Mouse (Mus musculus): ENCODE data around the gene Ube2c. TPM values are rescaled to one million over a fixed set of nuclear protein-coding genes. Genes with fewer than 3 reads are reported as not detected.

The Ube2c gene
- total and polyA plus RNA-seq, 2 experiments from 2014 or later = 61.2 to 70.6 TPM

DNA sequence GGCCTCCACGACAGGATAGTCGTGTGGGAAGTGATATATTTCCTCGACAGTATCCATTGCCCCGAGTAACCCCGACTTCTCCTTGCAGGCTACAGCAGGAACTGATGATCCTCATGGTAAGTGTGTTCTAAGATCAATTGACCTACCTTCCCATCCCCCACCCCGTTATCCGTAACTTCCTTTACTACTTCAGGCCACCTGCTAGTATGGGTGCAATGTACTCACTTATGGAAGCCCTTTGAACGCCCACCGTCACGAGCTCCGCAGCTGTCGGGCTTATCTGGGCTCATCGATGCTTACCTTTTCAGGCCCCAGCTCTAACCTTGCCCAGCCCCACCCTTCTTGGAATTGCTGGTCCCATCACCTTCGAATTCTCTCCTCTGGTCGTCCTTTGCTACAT is 581 bp downstream of the Ube2c start:
- H3K27me3 ChIP-seq (ENCODE audit: insufficient read depth, low read length) = no peaks in the 10 kb centered on the region
- H3K9ac ChIP-seq (replicated peaks; ENCODE audit: low read length) = peak overlapping the region; percentile 40; the same call in 1 of the 2 replicates
- peaks cover 9% of the 10 kb centered on the region for H3K4me1 ChIP-seq (ENCODE audit: insufficient read depth, low read length)
- H3K9me3 ChIP-seq (ENCODE audit: low read length) = no peaks in the 10 kb centered on the region
- TF ChIP-seq CTCF (IDR thresholded peaks at IDR 0.05; ENCODE audit: low read depth) = no peak
- WGBS = 4% methylated on average over 15 of the region's 15 CpGs
- H3K4me2 ChIP-seq (ENCODE audit: low read depth, low read length) = peak overlapping the region; percentile 99
- peaks cover 28% of the 10 kb centered on the region; the same call in 1 of the 2 replicates for H3K36me3 ChIP-seq (ENCODE audit: insufficient read depth, low read length)
- no peak overlapping the region for H3K27ac ChIP-seq
- DNase-seq (ENCODE audit: low spot score) (no peak), ATAC-seq (no peak)
- H3K4me3 ChIP-seq (ENCODE audit: low read length) = peak overlapping the region; percentile 73

DNA sequence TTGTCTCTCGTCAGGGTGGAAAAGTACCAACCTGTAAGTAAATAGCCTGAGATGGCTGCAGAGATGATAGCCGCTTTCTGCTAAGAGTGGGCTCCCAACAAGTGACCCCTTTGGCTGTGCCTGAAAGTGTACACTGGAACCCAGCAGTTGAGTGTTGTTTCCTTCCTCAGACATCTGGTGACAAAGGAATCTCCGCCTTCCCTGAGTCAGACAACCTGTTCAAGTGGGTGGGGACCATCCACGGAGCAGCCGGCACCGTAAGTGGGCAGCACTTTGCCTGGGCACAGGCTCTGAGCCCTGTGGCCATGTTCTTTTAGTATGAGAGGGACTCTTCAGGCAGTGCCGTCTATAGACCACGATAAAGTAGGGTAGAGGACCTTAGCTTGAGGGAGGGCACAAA is 1.4 kb downstream of the Ube2c start:
- no peak for TF ChIP-seq CTCF (IDR thresholded peaks at IDR 0.05; ENCODE audit: low read depth)
- Histone ChIP-seq H3K4me1 (ENCODE audit: insufficient read depth, low read length) (peaks cover 9% of the 10 kb centered on the region), H3K9me3 (ENCODE audit: low read length) (no peaks in the 10 kb centered on the region), H3K36me3 (ENCODE audit: insufficient read depth, low read length) (peaks cover 19% of the 10 kb centered on the region; the same call in 1 of the 2 replicates), H3K27ac (no peak overlapping the region), H3K4me3 (ENCODE audit: low read length) (peak overlapping the region; percentile 73), H3K27me3 (ENCODE audit: insufficient read depth, low read length) (no peaks in the 10 kb centered on the region), H3K4me2 (ENCODE audit: low read depth, low read length) (peak overlapping the region; percentile 99), H3K9ac (replicated peaks; ENCODE audit: low read length) (no peak overlapping the region)
- WGBS = 80% methylated on average over 8 of the region's 8 CpGs
- DNase-seq (ENCODE audit: low spot score) (no peak), ATAC-seq (no peak)

DNA sequence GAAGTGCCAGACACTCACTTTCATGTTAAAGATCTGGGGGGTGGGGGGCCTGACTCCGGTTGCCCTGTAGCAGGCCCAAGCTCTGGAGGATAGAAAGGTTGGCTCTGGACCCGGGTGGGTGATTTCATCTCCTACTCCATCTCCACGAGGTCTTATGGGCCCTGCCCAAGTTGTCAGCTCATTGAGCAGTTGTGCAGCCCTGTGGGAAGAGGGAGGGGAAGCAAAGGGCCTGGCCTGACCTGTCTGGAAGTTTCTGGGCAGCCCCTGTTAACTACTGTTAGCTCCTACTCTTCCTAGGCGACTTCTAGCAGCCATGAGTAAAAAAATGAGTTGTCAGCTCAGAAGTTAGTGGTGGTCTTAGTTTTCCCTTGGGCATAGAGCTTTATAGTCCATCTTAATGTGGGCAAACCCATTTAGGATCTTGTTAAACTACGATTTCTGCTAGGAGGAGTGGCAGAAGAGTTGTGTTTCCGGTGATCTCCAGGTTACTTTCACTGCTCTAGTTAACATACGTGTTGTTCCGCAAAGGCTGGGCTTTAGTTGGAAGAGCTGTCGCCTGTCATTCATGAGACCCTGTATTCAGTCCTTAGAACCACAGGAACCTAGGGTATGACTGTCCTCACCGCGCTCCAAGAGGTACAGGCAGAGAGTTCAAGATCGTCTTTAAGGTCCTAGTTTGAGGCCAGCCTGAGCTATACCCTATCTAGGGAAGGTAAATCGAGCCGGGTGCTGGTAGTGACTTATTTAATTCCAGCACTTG is 3.7 kb downstream of the Ube2c start:
- 79% methylated on average over 14 of the region's 14 CpGs for whole genome bisulfite sequencing
- H3K4me1 ChIP-seq (ENCODE audit: insufficient read depth, low read length) = peaks cover 9% of the 10 kb centered on the region
- H3K9ac ChIP-seq (replicated peaks; ENCODE audit: low read length) = no peak overlapping the region
- H3K9me3 ChIP-seq (ENCODE audit: low read length) = no peaks in the 10 kb centered on the region
- no peaks in the 10 kb centered on the region for H3K36me3 ChIP-seq (ENCODE audit: insufficient read depth, low read length)
- H3K27ac ChIP-seq = no peak overlapping the region
- TF ChIP-seq CTCF (IDR thresholded peaks at IDR 0.05; ENCODE audit: low read depth) = no peak
- no peak overlapping the region for H3K4me3 ChIP-seq (ENCODE audit: low read length)
- H3K27me3 ChIP-seq (ENCODE audit: insufficient read depth, low read length) = no peaks in the 10 kb centered on the region
- no peak for ATAC-seq
- H3K4me2 ChIP-seq (ENCODE audit: low read depth, low read length) = no peak overlapping the region
- DNase-seq (ENCODE audit: low spot score) = no peak

DNA sequence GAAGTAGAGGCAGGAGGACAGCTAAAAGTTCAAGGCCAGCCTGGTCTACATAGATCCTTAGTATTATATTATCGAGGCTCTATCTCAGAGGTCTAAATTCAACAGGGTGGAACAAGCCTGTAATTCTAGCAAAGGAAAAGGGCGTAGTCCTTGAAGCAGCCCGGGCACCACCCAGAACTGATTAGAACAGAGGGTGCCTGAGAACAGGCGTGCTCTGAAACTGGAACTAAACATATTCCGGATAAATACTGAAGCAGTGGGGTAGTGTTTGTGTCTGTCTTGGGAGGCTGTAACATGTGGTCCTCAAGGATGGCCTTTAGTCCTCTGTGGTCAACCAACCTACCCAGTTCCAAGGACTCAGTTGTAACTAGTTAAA is 4.3 kb downstream of the Ube2c start:
- Histone ChIP-seq H3K36me3 (ENCODE audit: insufficient read depth, low read length) (no peaks in the 10 kb centered on the region), H3K4me3 (ENCODE audit: low read length) (no peak overlapping the region), H3K4me2 (ENCODE audit: low read depth, low read length) (no peak overlapping the region), H3K27me3 (ENCODE audit: insufficient read depth, low read length) (no peaks in the 10 kb centered on the region), H3K9me3 (ENCODE audit: low read length) (no peaks in the 10 kb centered on the region), H3K27ac (no peak overlapping the region), H3K4me1 (ENCODE audit: insufficient read depth, low read length) (peaks cover 9% of the 10 kb centered on the region), H3K9ac (replicated peaks; ENCODE audit: low read length) (no peak overlapping the region)
- TF ChIP-seq CTCF (IDR thresholded peaks at IDR 0.05; ENCODE audit: low read depth) = no peak
- DNase-seq (ENCODE audit: low spot score) = no peak
- 86% methylated on average over 5 of the region's 5 CpGs for WGBS
- ATAC-seq = no peak

DNA sequence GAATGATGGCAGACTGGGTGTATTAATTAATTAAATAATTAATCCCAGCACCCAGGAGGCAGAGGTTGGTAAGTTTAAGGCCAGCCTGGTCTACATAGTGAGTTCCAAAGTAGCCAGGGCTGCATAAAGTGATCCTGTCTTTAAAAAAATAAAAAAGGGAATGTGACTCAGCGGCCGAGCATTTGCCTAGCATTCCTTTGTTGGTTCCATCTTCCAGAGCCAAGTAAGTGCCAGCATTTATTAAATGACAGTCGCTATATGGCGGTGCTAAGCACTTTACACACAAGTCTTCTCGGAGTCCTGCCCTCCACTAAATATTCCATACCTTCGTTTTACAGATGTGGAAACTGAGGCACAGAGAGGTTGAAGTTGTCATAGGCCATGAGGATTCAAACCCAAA is 6.4 kb downstream of the Ube2c start:
- DNase-seq (ENCODE audit: low spot score) (no peak), ATAC-seq (no peak)
- H3K9ac ChIP-seq (replicated peaks; ENCODE audit: low read length) = no peak overlapping the region
- TF ChIP-seq CTCF (IDR thresholded peaks at IDR 0.05; ENCODE audit: low read depth) = no peak
- 89% methylated on average over 6 of the region's 6 CpGs for WGBS
- no peaks in the 10 kb centered on the region for H3K9me3 ChIP-seq (ENCODE audit: low read length)
- no peak overlapping the region for H3K4me2 ChIP-seq (ENCODE audit: low read depth, low read length)
- no peak overlapping the region for H3K4me3 ChIP-seq (ENCODE audit: low read length)
- H3K4me1 ChIP-seq (ENCODE audit: insufficient read depth, low read length) = no peaks in the 10 kb centered on the region
- H3K27me3 ChIP-seq (ENCODE audit: insufficient read depth, low read length) = no peaks in the 10 kb centered on the region
- no peaks in the 10 kb centered on the region for H3K36me3 ChIP-seq (ENCODE audit: insufficient read depth, low read length)
- no peak overlapping the region for H3K27ac ChIP-seq

DNA sequence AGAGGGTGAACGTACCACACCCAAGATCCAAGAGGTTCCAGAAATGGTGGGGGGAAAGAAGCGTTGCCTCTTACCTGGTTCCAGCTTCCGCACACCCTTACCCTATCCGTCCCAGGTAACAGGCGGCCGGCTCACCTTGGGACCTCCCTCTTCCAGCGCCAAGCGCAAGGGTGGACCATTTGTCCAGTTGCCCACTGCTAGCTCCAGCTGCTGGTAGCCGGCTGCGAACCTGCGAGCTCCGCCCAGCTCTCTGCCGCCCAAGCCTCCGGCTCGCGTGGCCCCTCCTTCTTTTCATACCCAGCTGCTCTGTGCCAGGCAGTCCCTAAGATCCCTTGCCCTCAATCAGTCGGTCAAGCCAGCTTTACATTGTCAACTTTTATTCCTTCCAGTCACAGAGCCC is 7.1 kb downstream of the Ube2c start:
- Histone ChIP-seq H3K9ac (replicated peaks; ENCODE audit: low read length) (no peak overlapping the region), H3K4me3 (ENCODE audit: low read length) (no peak overlapping the region), H3K27ac (no peak overlapping the region), H3K9me3 (ENCODE audit: low read length) (no peaks in the 10 kb centered on the region), H3K4me1 (ENCODE audit: insufficient read depth, low read length) (no peaks in the 10 kb centered on the region), H3K27me3 (ENCODE audit: insufficient read depth, low read length) (no peaks in the 10 kb centered on the region), H3K36me3 (ENCODE audit: insufficient read depth, low read length) (no peaks in the 10 kb centered on the region), H3K4me2 (ENCODE audit: low read depth, low read length) (no peak overlapping the region)
- DNase-seq (ENCODE audit: low spot score) (no peak), ATAC-seq (no peak)
- 77% methylated on average over 17 of the region's 17 CpGs for WGBS
- no peak for TF ChIP-seq CTCF (IDR thresholded peaks at IDR 0.05; ENCODE audit: low read depth)

DNA sequence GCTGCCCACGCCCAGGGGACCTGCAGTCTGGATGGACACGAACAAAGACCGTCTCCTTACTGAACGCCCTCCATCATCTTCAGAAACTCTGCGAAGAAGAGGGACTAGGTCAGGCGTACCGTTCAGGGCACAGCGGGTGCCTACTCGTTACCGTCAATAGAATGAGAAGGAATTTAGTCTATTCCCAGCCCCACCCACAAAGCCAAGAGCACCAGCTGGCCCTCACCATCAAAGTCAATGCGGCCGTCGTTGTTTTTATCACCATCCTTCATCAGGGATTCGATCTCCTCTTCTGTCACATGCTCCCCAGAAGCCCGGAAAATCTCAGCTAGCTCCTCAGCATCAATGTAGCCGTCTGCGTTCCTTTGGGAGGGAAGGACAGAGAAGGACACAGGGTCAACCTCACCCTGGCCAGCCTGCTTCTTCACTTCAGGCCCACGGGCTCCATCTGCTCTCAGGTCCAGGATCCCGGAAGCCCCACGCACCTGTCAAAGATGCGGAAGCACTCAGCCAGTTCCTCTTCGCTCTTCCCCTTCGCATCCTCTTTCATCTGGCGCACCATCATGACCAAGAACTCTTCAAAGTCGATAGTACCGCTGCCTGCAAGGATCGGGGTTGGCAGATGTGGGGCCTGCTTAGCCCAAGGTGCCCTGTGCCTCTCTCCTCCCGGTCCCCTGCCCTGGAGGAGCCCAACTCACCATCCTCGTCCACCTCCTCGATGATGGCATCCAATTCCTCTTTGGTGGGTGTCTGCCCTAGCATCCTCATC is 7.7 kb downstream of the Ube2c start:
- Histone ChIP-seq H3K4me3 (ENCODE audit: low read length) (no peak overlapping the region), H3K27me3 (ENCODE audit: insufficient read depth, low read length) (no peaks in the 10 kb centered on the region), H3K36me3 (ENCODE audit: insufficient read depth, low read length) (no peaks in the 10 kb centered on the region), H3K4me2 (ENCODE audit: low read depth, low read length) (no peak overlapping the region), H3K9me3 (ENCODE audit: low read length) (no peaks in the 10 kb centered on the region), H3K9ac (replicated peaks; ENCODE audit: low read length) (no peak overlapping the region), H3K27ac (no peak overlapping the region), H3K4me1 (ENCODE audit: insufficient read depth, low read length) (no peaks in the 10 kb centered on the region)
- DNase-seq (ENCODE audit: low spot score) (no peak), ATAC-seq (no peak)
- no peak for TF ChIP-seq CTCF (IDR thresholded peaks at IDR 0.05; ENCODE audit: low read depth)
- WGBS = 84% methylated on average over 30 of the region's 30 CpGs

Data from hindbrain, postnatal 0 days (tissue).